Mouse (Mus musculus) liver, embryonic 14.5 days (tissue): ENCODE measurements at regions not wholly inside any gene's neighbourhood (a gene's known extent, or its start where the extent isn't known, plus 50 kb on each side); places are given as distances from the start of the nearest gene placed in this dataset.

Experiments used
- CTCF ChIP-seq: IDR thresholded peaks from 2 replicates; pipeline ENCODE4 v1.5.1; 2016; ENCODE audit warnings: antibody characterized with exemption, low read depth, control low read depth
- EP300 ChIP-seq: IDR thresholded peaks from 2 replicates; pipeline ENCODE4 v1.6.1; 2016; ENCODE audit warnings: antibody characterized with exemption, low read depth

DNA sequence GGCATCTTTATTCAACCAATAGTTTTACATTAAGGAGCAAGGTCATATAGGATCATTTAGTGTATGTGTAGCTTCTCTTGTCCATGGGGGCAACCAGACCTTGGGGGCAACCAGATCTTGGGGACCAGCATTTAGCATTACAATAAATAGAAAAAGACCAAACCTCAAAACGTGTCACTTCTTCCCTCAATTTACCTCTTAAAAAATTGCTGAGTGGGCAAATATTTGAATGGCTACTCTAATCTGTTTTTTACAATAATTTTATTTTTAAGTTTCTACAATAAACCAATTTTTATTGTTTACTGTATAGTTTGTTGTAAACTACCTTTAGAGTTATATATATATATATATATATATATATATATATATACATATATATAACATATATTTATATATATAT is 92.7 kb upstream of the B430218F22Rik start:
- TF ChIP-seq CTCF (no peak), EP300 (no peak)
